Comparison of ENCODE assay signal across 8 mouse cellular contexts in the genomic region with DNA sequence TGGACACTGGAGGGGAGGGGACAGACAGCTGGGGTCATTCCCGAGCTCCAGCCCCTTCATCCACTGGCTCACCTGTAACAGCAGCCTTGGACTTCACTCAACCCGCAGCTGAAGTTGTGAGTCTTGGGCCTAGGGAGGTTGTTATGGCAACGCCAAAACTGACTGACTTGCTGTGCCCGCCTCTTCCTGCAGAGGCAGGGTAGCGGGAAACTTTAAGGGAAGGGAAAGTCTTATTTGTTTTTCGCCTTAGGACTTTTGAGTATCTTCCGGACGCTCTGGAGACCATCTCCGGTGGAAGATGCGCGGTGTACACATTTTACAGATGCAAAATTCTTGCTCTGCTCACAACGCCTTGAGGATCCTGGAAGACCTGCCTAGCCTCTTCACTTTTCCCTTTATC. TPM values are rescaled to one million over a fixed set of nuclear protein-coding genes. Genes with fewer than 3 reads are reported as not detected.
DNase-seq lines count a peak whose midpoint lies in the region; ATAC-seq and TF ChIP-seq lines count a peak whose summit lies in the region.

No protein-coding gene starts in this region.

- peaks cover 8% of the 10 kb centered on the region for H3K4me1 ChIP-seq in liver, embryonic 13.5 days (replicated peaks)
- no peaks in the 10 kb centered on the region for H3K4me1 ChIP-seq in midbrain, postnatal 0 days (ENCODE audit: insufficient read depth, low read length)

- no peak overlapping the region for H3K27ac ChIP-seq in liver, embryonic 13.5 days
- no peak overlapping the region for H3K27ac ChIP-seq in midbrain, postnatal 0 days (ENCODE audit: low read depth, low read length)

- H3K9me3 ChIP-seq in liver, embryonic 13.5 days (replicated peaks): 0 out of 2 replicates have a peak, but pooled peaks cover 6% of the 10 kb centered on the region
- H3K9me3 ChIP-seq in midbrain, postnatal 0 days (ENCODE audit: low read length): no peaks in the 10 kb centered on the region

- H3K27me3 ChIP-seq in liver, embryonic 13.5 days: no peaks in the 10 kb centered on the region
- no peaks in the 10 kb centered on the region for H3K27me3 ChIP-seq in midbrain, postnatal 0 days (ENCODE audit: insufficient read depth, low read length)

- peak; percentile 59 for TF ChIP-seq CTCF in midbrain, postnatal 0 days (IDR thresholded peaks at IDR 0.05)

- H3K4me2 ChIP-seq in liver, embryonic 13.5 days: peak overlapping the region; percentile 49
- peak overlapping the region; percentile 22; the same call in 1 of the 2 replicates for H3K4me2 ChIP-seq in midbrain, postnatal 0 days (ENCODE audit: low read depth, low read length, poor library complexity, severe bottlenecking)

- no peaks in the 10 kb centered on the region for H3K36me3 ChIP-seq in liver, embryonic 13.5 days
- no peaks in the 10 kb centered on the region for H3K36me3 ChIP-seq in midbrain, postnatal 0 days (ENCODE audit: insufficient read depth, low read length)

- peak overlapping the region; percentile 33 for H3K4me3 ChIP-seq in liver, embryonic 13.5 days (replicated peaks)
- no peak overlapping the region for H3K4me3 ChIP-seq in midbrain, postnatal 0 days (ENCODE audit: low read depth, low read length)

- H3K9ac ChIP-seq in liver, embryonic 13.5 days: peak overlapping the region; percentile 44; the same call in 1 of the 2 replicates
- no peak overlapping the region for H3K9ac ChIP-seq in midbrain, postnatal 0 days (replicated peaks; ENCODE audit: low read length, poor library complexity, severe bottlenecking)

- 0 out of 2 replicates have a peak, but pooled peaks have one; percentile 21 for ATAC-seq in liver, embryonic 13.5 days (ENCODE audit: low read depth)
- no peak for ATAC-seq in midbrain, postnatal 0 days (ENCODE audit: low FRiP score)

- DNase-seq in layer of hippocampus, postnatal 10 days (ENCODE audit: low spot score in 2 of 2): peak; percentile 35 to 45
- DNase-seq in layer of hippocampus, adult 18-20 months (ENCODE audit: low spot score in 2 of 2): no peak
- peak; percentile 89 for DNase-seq in embryo, embryonic 10 days (ENCODE audit: low spot score)
- DNase-seq in heart, postnatal 4 days: peak; percentile 34
- peak; percentile 37 for DNase-seq in liver, embryonic 13.5 days
- DNase-seq in midbrain, postnatal 0 days (ENCODE audit: low spot score): peak; percentile 65
- no peak for DNase-seq in Muller cell, postnatal 12 days (ENCODE audit: inconsistent ontology term)
- no peak for DNase-seq in gastrocnemius, adult 8-10 months (ENCODE audit: low spot score in 2 of 2)

- 2% methylated on average over 12 of the region's 12 CpGs for WGBS in liver, embryonic 13.5 days (ENCODE audit: insufficient replicate concordance)
- 3% methylated on average over 12 of the region's 12 CpGs for WGBS in midbrain, postnatal 0 days

RNA-seq across cellular contexts. Expression of a gene that starts 2.5 kb away (rescaled TPM):
- total RNA-seq in layer of hippocampus, postnatal 10 days (2021): under 1 TPM; 0.51 to 0.85 TPM
- under 1 TPM; 0.38 to 0.94 TPM for total RNA-seq in layer of hippocampus, adult 18-20 months (2021)
- total RNA-seq in heart, postnatal 4 days (2021): not detected
- polyA plus RNA-seq in liver, embryonic 13.5 days (2015; fragmentation: Nextera tagmentation; extraction: Ambion mirVana): not detected in 2 replicates
- total RNA-seq in midbrain, postnatal 0 days (2014; rRNA removed): not detected in 2 replicates
- 1.1 and 1.3 TPM in 2 replicates for polyA plus RNA-seq in midbrain, postnatal 0 days (2015; fragmentation: Nextera tagmentation; extraction: Ambion mirVana)
- not detected for total RNA-seq in gastrocnemius, adult 8-10 months (2022)

RNA-seq across cellular contexts. Expression of a gene that starts 18.9 kb away (rescaled TPM):
- total RNA-seq in layer of hippocampus, postnatal 10 days (2021): 10 to 100 TPM; 19.6 to 24.5 TPM
- 10 to 100 TPM; 16.4 to 17.6 TPM for total RNA-seq in layer of hippocampus, adult 18-20 months (2021)
- total RNA-seq in heart, postnatal 4 days (2021): 10 to 100 TPM; 12.1 to 12.7 TPM
- polyA plus RNA-seq in liver, embryonic 13.5 days (2015; fragmentation: Nextera tagmentation; extraction: Ambion mirVana): 23.0 and 24.2 TPM in 2 replicates
- 13.3 and 16.2 TPM in 2 replicates for total RNA-seq in midbrain, postnatal 0 days (2014; rRNA removed)
- 17.1 and 19.7 TPM in 2 replicates for polyA plus RNA-seq in midbrain, postnatal 0 days (2015; fragmentation: Nextera tagmentation; extraction: Ambion mirVana)
- 10 to 100 TPM; 15.7 to 18.3 (median 17.0) TPM for total RNA-seq in gastrocnemius, adult 8-10 months (2022)

RNA-seq across cellular contexts. Expression of a gene that starts 34.4 kb away (rescaled TPM):
- 10 to 100 TPM; 16.1 to 19.2 TPM for total RNA-seq in layer of hippocampus, postnatal 10 days (2021)
- 10 to 100 TPM; 11.2 to 11.9 TPM for total RNA-seq in layer of hippocampus, adult 18-20 months (2021)
- 10 to 100 TPM; 19.2 to 19.8 TPM for total RNA-seq in heart, postnatal 4 days (2021)
- polyA plus RNA-seq in liver, embryonic 13.5 days (2015; fragmentation: Nextera tagmentation; extraction: Ambion mirVana): 6.6 and 8.2 TPM in 2 replicates
- 16.3 and 24.0 TPM in 2 replicates for total RNA-seq in midbrain, postnatal 0 days (2014; rRNA removed)
- 13.5 and 14.8 TPM in 2 replicates for polyA plus RNA-seq in midbrain, postnatal 0 days (2015; fragmentation: Nextera tagmentation; extraction: Ambion mirVana)
- 10 to 100 TPM; 27.8 to 35.0 (median 29.8) TPM for total RNA-seq in gastrocnemius, adult 8-10 months (2022)

RNA-seq across cellular contexts. Expression of a gene that starts 59.6 kb away (rescaled TPM):
- 10 to 100 TPM; 58.6 to 59.2 TPM for total RNA-seq in layer of hippocampus, postnatal 10 days (2021)
- total RNA-seq in layer of hippocampus, adult 18-20 months (2021): 10 to 100 TPM; 33.5 to 39.4 TPM
- total RNA-seq in heart, postnatal 4 days (2021): 10 to 100 TPM; 27.7 to 29.5 TPM
- polyA plus RNA-seq in liver, embryonic 13.5 days (2015; fragmentation: Nextera tagmentation; extraction: Ambion mirVana): 21.3 and 23.6 TPM in 2 replicates
- 107 and 110 TPM in 2 replicates for total RNA-seq in midbrain, postnatal 0 days (2014; rRNA removed)
- 78.6 and 78.8 TPM in 2 replicates for polyA plus RNA-seq in midbrain, postnatal 0 days (2015; fragmentation: Nextera tagmentation; extraction: Ambion mirVana)
- total RNA-seq in gastrocnemius, adult 8-10 months (2022): 10 to 100 TPM; 11.1 to 15.6 (median 13.1) TPM

Comparison
In these comparisons a context has a peak if more than half of its experiments do, and no peak if none do; other contexts are left out.
1. DNase-seq: peak in layer of hippocampus, postnatal 10 days (2 of 2), embryo, embryonic 10 days (single experiment), heart, postnatal 4 days (single experiment), liver, embryonic 13.5 days (single experiment) and midbrain, postnatal 0 days (single experiment); none in layer of hippocampus, adult 18-20 months (0 of 2), Muller cell, postnatal 12 days (single experiment) and gastrocnemius, adult 8-10 months (0 of 2).